Mouse (Mus musculus) ES-E14 (cell line): Measurements from ENCODE around the gene P4ha1. TPM values are rescaled to one million over a fixed set of nuclear protein-coding genes. Genes with fewer than 3 reads are reported as not detected.

Experiments
- DNase-seq: peaks from one replicate; pipeline ENCODE4 v3.0.0-alpha.2; 2013; ENCODE audit warnings: low read depth, low spot score
- H3K27ac ChIP-seq: 2 replicates; pipeline ENCODE4 v1.5.1; 2012; ENCODE audit warnings: low read depth, mild to moderate bottlenecking, low read length, moderate library complexity, mixed read lengths; ENCODE audit not compliant: poor library complexity, insufficient read depth, severe bottlenecking
- H3K36me3 ChIP-seq: 2 replicates; pipeline ENCODE4 v1.6.1; 2012; ENCODE audit warnings: mild to moderate bottlenecking, low read length, moderate library complexity, mixed read lengths; ENCODE audit not compliant: control insufficient read depth, poor library complexity, insufficient read depth, severe bottlenecking
- H3K4me1 ChIP-seq, 2 experiments: fragments of 150-350 bp in 1 of 2; sonication (generic) in 1 of 2; 2 replicates each; pipeline ENCODE4 v1.6.1; 2012; ENCODE audit warnings: low read length in 2 of 2, mild to moderate bottlenecking in 1 of 2, mixed read lengths in 1 of 2; ENCODE audit not compliant: control insufficient read depth in 2 of 2, insufficient read depth in 2 of 2, poor library complexity in 1 of 2
- H3K4me3 ChIP-seq, 2 experiments: fragments of 150-350 bp in 1 of 2; sonication (generic) in 1 of 2; 2 replicates each; pipeline ENCODE4 v1.5.1; 2012; ENCODE audit warnings: low read length in 2 of 2, low read depth in 1 of 2, mild to moderate bottlenecking in 1 of 2, mixed read lengths in 1 of 2; ENCODE audit not compliant: insufficient read depth in 1 of 2, poor library complexity in 1 of 2, severe bottlenecking in 1 of 2
- H3K9ac ChIP-seq: 2 replicates; pipeline ENCODE4 v1.6.1; 2012; ENCODE audit warnings: low read depth, mild to moderate bottlenecking, low read length, mixed read lengths; ENCODE audit not compliant: poor library complexity, insufficient read depth, severe bottlenecking
- H3K9me3 ChIP-seq: fragments of 150-350 bp; sonication (generic); 2 replicates; pipeline ENCODE4 v1.6.1; 2012; ENCODE audit warnings: low read depth, mild to moderate bottlenecking, low read length; ENCODE audit not compliant: control insufficient read depth, insufficient read depth
- CHD2 ChIP-seq: IDR thresholded peaks from 2 replicates; pipeline ENCODE4 v1.6.1; 2014; ENCODE audit warnings: mild to moderate bottlenecking, low read depth, low read length, inconsistent platforms
- HCFC1 ChIP-seq: IDR thresholded peaks from 2 replicates; pipeline ENCODE4 v1.6.1; 2012; ENCODE audit warnings: low read length, inconsistent platforms, borderline replicate concordance; ENCODE audit not compliant: insufficient read depth
- MAFK ChIP-seq: IDR thresholded peaks from 2 replicates; pipeline ENCODE4 v1.6.1; 2014; ENCODE audit warnings: mild to moderate bottlenecking, low read depth, low read length, inconsistent platforms; ENCODE audit not compliant: insufficient read depth
- ZC3H11A ChIP-seq: IDR thresholded peaks from 2 replicates; pipeline ENCODE4 v1.6.1; 2012; ENCODE audit warnings: low read depth, mild to moderate bottlenecking, inconsistent platforms, low read length, borderline replicate concordance
- ZNF384 ChIP-seq: IDR thresholded peaks from 2 replicates; pipeline ENCODE4 v1.6.1; 2012; ENCODE audit warnings: low read depth, low read length, inconsistent platforms
- in situ Hi-C, 2 experiments: fragments of 600-800 bp; cut with MboI; formaldehyde crosslinking; loops; one replicate each; pipeline ENCODE4 v1.15.1; 2025; ENCODE audit warnings: low sequenced_read_pairs in 2 of 2, inconsistent platforms in 1 of 2; ENCODE audit not compliant: unreplicated experiment in 2 of 2
- total RNA-seq: library from RNA; depleted of rRNA; stranded (reverse); fragments of 300-350 nt; gene quantifications from 2 replicates; pipeline ENCODE4 v1.2.3, GENCODE M21; 2012

The P4ha1 gene
- total RNA-seq, 1 experiment = 73.4 TPM

- Histone ChIP-seq H3K9ac (no peak overlapping the region), H3K4me3 (peak overlapping the region in 1 of 2 experiments; percentile 33; a peak in 1 of 4 replicates), H3K9me3 (no peaks in the 10 kb centered on the region), H3K36me3 (no peaks in the 10 kb centered on the region), H3K4me1 (peaks cover 1 to 2% of the 10 kb centered on the region in 2 experiments; a peak in 1 of 4 replicates), H3K27ac (no peak overlapping the region)
- TF ChIP-seq MAFK (no peak), CHD2 (no peak), HCFC1 (no peak), ZC3H11A (no peak), ZNF384 (no peak)
- in situ Hi-C loops = loop anchor here in 1 of 2 experiments (25.0 kb wide), 1 partner anchor 471 kb away; the partner anchor contains the start of gene Sh3rf3
- no peak for DNase-seq
These were observed 39.9 kb upstream of the P4ha1 start for GRCm38 (mm10) chr10:59283164-59283563.

- DNase-seq = no peak
- no peak for TF ChIP-seq MAFK
- TF ChIP-seq ZNF384 = no peak
- no peak for TF ChIP-seq ZC3H11A
- TF ChIP-seq HCFC1 = no peak
- in situ Hi-C loops = loop anchor here in 1 of 2 experiments (25.0 kb wide), 1 partner anchor 471 kb away; the partner anchor contains the start of gene Sh3rf3
- Histone ChIP-seq H3K4me3 (peak overlapping the region in 1 of 2 experiments; percentile 33; a peak in 1 of 4 replicates), H3K9ac (no peak overlapping the region), H3K36me3 (no peaks in the 10 kb centered on the region), H3K4me1 (peaks cover 1 to 2% of the 10 kb centered on the region in 2 experiments; a peak in 1 of 4 replicates), H3K27ac (no peak overlapping the region), H3K9me3 (no peaks in the 10 kb centered on the region)
These were observed 39.3 kb upstream of the P4ha1 start for GRCm38 (mm10) chr10:59283749-59284148.

- no peak overlapping the region for H3K27ac ChIP-seq
- TF ChIP-seq ZC3H11A (no peak), CHD2 (no peak), ZNF384 (no peak), MAFK (no peak), HCFC1 (no peak)
- DNase-seq = no peak
- in situ Hi-C loops = loop anchor here in 1 of 2 experiments (25.0 kb wide), 1 partner anchor 473 kb away; the partner anchor contains the start of gene Sh3rf3
- no peaks in the 10 kb centered on the region for H3K36me3 ChIP-seq
- H3K4me3 ChIP-seq = no peak overlapping the region
- peaks cover 1 to 2% of the 10 kb centered on the region in 2 experiments; a peak in 1 of 4 replicates for H3K4me1 ChIP-seq
- no peak overlapping the region for H3K9ac ChIP-seq
- no peaks in the 10 kb centered on the region for H3K9me3 ChIP-seq
These were observed 37.6 kb upstream of the P4ha1 start for GRCm38 (mm10) chr10:59285530-59285929.

- H3K36me3 ChIP-seq = no peaks in the 10 kb centered on the region
- H3K4me1 ChIP-seq = peaks cover 1 to 2% of the 10 kb centered on the region in 2 experiments; a peak in 1 of 4 replicates
- H3K9me3 ChIP-seq = no peaks in the 10 kb centered on the region
- TF ChIP-seq MAFK = no peak
- no peak for TF ChIP-seq CHD2
- no peak overlapping the region for H3K27ac ChIP-seq
- in situ Hi-C loops = loop anchor here in 1 of 2 experiments (25.0 kb wide), 1 partner anchor 475 kb away; the partner anchor contains the start of gene Sh3rf3
- no peak for DNase-seq
- H3K9ac ChIP-seq = no peak overlapping the region
- no peak overlapping the region for H3K4me3 ChIP-seq
These were observed 35.8 kb upstream of the P4ha1 start for GRCm38 (mm10) chr10:59287251-59287650.

- H3K9me3 ChIP-seq = no peaks in the 10 kb centered on the region
- H3K27ac ChIP-seq = no peak overlapping the region
- in situ Hi-C loops = loop anchor here in 1 of 2 experiments (25.0 kb wide), 1 partner anchor 475 kb away; the partner anchor contains the start of gene Sh3rf3
- H3K4me1 ChIP-seq = peaks cover 2 to 4% of the 10 kb centered on the region in 2 experiments; a peak in 2 of 4 replicates
- no peak for DNase-seq
- H3K36me3 ChIP-seq = no peaks in the 10 kb centered on the region
- no peak overlapping the region for H3K9ac ChIP-seq
- no peak overlapping the region for H3K4me3 ChIP-seq
- no peak for TF ChIP-seq MAFK
- no peak for TF ChIP-seq ZNF384
- no peak for TF ChIP-seq ZC3H11A
- no peak for TF ChIP-seq CHD2
- TF ChIP-seq HCFC1 = no peak
These were observed 35.4 kb upstream of the P4ha1 start for GRCm38 (mm10) chr10:59287662-59288061.
